Mouse (Mus musculus) testis, adult 2 months (tissue): ENCODE data around the gene Fgfr1op2.

Experiments used
- CTCF ChIP-seq: fragments of 200-500 bp; IDR thresholded peaks from 2 replicates; pipeline ENCODE4 v1.5.1; 2012; ENCODE audit warnings: low read depth, mild to moderate bottlenecking, inconsistent platforms, low read length, moderate library complexity; ENCODE audit not compliant: control insufficient read depth, insufficient read depth, insufficient replicate concordance
- POLR2A ChIP-seq: fragments of 200-500 bp; IDR thresholded peaks from 2 replicates; pipeline ENCODE4 v1.6.1; 2012; ENCODE audit warnings: low read depth, mild to moderate bottlenecking, inconsistent platforms, low read length, moderate library complexity; ENCODE audit not compliant: control insufficient read depth

GRCm38 (mm10) chr6:146535501-146535900 lies 41.5 kb upstream of the Fgfr1op2 start:
- TF ChIP-seq CTCF, result no peak
- TF ChIP-seq POLR2A, result no peak
